Mouse (Mus musculus) heart, embryonic 12.5 days (tissue): ENCODE data around the gene Mrps9. TPM values are rescaled to one million over a fixed set of nuclear protein-coding genes. Genes with fewer than 3 reads are reported as not detected.

Experiments
- ATAC-seq: fragments of 200-750 bp; cut with Nextera tagmentation; 2 replicates; pipeline ENCODE4 v1.8.0; 2017; ENCODE audit warnings: moderate TSS enrichment, moderate library complexity; ENCODE audit not compliant: insufficient number of reproducible peaks, low FRiP score
- H3K27ac ChIP-seq: fragments of 300-500 bp; sonication (generic); 2 replicates; pipeline ENCODE4 v1.5.1; 2016; ENCODE audit warnings: mild to moderate bottlenecking, moderate library complexity; ENCODE audit not compliant: poor library complexity, severe bottlenecking
- H3K27me3 ChIP-seq: fragments of 300-500 bp; sonication (generic); replicated peaks from 2 replicates; pipeline ENCODE4 v1.6.1; 2016; ENCODE audit warnings: mild to moderate bottlenecking, moderate library complexity
- H3K36me3 ChIP-seq: fragments of 300-500 bp; sonication (generic); 2 replicates; pipeline ENCODE4 v1.6.1; 2016; ENCODE audit warnings: mild to moderate bottlenecking, moderate library complexity
- H3K4me1 ChIP-seq: fragments of 300-500 bp; sonication (generic); replicated peaks from 2 replicates; pipeline ENCODE4 v1.6.1; 2016; ENCODE audit warnings: mild to moderate bottlenecking
- H3K4me2 ChIP-seq: fragments of 300-500 bp; sonication (generic); 2 replicates; pipeline ENCODE4 v1.6.1; 2016; ENCODE audit warnings: mild to moderate bottlenecking, moderate library complexity
- H3K4me3 ChIP-seq: fragments of 300-500 bp; sonication (generic); 2 replicates; pipeline ENCODE4 v1.5.1; 2016; ENCODE audit warnings: mild to moderate bottlenecking
- H3K9ac ChIP-seq: fragments of 300-500 bp; sonication (generic); 2 replicates; pipeline ENCODE4 v1.6.1; 2016; ENCODE audit warnings: mild to moderate bottlenecking, moderate library complexity
- H3K9me3 ChIP-seq: fragments of 300-500 bp; sonication (generic); replicated peaks from 2 replicates; pipeline ENCODE4 v1.6.1; 2016; ENCODE audit warnings: mild to moderate bottlenecking, moderate library complexity
- WGBS: fragments of 180-500 bp; shearing (Covaris S2); methylation state at CpG from one replicate; pipeline ENCODE4 v1.1.7; 2016; 5-methylcytosine and 5-hydroxymethylcytosine counted together
- polyA plus RNA-seq: library from polyadenylated mRNA; unstranded; fragments of >200 nt; fragmentation: Nextera tagmentation; extraction: Ambion mirVana; gene quantifications from 2 replicates; pipeline ENCODE4 v1.2.1, GENCODE M21; 2016

Gene Mrps9
- polyA plus RNA-seq, 1 experiment from 2014 or later = 57.7 TPM

DNA sequence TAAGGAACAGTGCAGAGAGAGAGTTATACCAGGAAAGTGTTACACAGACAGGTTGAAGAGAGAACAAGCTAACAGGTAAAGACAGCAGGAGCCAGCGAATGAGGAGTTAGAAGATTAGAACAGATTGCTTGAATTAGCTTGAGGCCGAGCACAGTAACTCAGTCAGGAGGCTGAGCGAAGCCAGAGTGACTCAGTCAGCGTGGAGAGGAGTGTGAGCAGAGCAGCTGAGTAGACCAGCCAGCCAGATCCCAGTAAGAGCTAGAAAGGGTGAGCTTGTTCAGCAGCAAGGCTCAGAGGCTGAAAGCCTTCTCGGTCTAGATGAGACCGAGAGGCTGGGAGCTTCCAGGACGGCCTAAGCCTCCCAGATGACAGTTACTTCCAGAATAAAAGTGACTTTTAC, 55.7 kb downstream of the Mrps9 start:
- H3K4me3 ChIP-seq = no peak overlapping the region
- H3K9ac ChIP-seq = no peak overlapping the region
- 82% methylated on average over 7 of the region's 7 CpGs for WGBS
- no peaks in the 10 kb centered on the region for H3K27me3 ChIP-seq
- no peak overlapping the region for H3K4me2 ChIP-seq
- no peak for ATAC-seq
- H3K4me1 ChIP-seq = peaks cover 8% of the 10 kb centered on the region; the same call in 1 of the 2 replicates
- peaks cover 18% of the 10 kb centered on the region for H3K36me3 ChIP-seq
- no peak overlapping the region for H3K27ac ChIP-seq
- no peaks in the 10 kb centered on the region for H3K9me3 ChIP-seq

- Histone ChIP-seq H3K27me3 (no peaks in the 10 kb centered on the region), H3K4me3 (no peak overlapping the region), H3K27ac (no peak overlapping the region), H3K36me3 (peaks cover 18% of the 10 kb centered on the region), H3K4me2 (no peak overlapping the region), H3K9ac (no peak overlapping the region), H3K9me3 (no peaks in the 10 kb centered on the region), H3K4me1 (peaks cover 9% of the 10 kb centered on the region; the same call in 1 of the 2 replicates)
- WGBS = 74% methylated on average over 4 of the region's 4 CpGs
- ATAC-seq = no peak
These were observed 56.1 kb downstream of the Mrps9 start for GRCm38 (mm10) chr1:42907153-42907552.

DNA sequence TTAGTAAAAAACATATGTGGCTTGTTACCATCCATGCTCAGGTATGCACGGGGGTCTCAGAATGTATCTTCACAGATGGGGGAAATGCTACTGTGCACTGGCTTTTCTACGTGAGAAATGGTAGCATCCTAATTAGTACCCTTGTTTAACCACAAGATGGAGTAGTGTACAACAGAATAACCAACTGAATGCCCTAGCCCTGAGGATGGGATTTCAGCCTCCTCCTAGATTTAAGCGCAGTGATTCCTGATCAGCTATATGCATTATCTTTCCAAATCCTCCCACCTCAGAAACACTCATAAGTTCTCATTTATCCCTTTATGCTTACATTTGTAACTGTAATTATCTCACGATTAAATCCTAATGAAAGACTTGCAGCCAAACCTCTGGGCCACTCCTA, 64.0 kb downstream of the Mrps9 start:
- H3K27me3 ChIP-seq = no peaks in the 10 kb centered on the region
- no peaks in the 10 kb centered on the region for H3K36me3 ChIP-seq
- H3K9ac ChIP-seq = no peak overlapping the region
- no peak for ATAC-seq
- WGBS = 14% methylated on average over 4 of the region's 4 CpGs
- no peak overlapping the region for H3K4me2 ChIP-seq
- peaks cover 13% of the 10 kb centered on the region; the same call in 1 of the 2 replicates for H3K4me1 ChIP-seq
- no peak overlapping the region for H3K27ac ChIP-seq
- H3K4me3 ChIP-seq = no peak overlapping the region
- no peaks in the 10 kb centered on the region for H3K9me3 ChIP-seq

DNA sequence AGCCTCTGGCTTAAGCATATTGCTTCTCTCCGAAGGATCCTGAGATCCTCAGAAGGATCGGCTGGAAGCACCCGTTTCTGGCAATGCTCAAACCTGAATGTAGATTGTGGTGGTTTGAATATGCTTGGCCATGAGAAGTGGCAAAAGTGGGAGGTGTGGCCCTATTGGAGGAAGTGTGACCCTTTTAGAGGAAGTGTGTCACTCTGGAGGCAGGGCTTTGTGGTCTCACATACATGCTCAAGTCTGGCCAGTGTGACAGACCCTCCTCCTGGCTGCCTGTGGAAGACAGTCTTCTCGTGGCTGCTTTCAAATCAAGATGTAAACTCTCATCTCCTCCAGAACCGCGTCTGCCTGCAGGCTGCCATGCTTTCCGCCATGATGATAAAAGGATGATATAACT, 65.7 kb downstream of the Mrps9 start:
- Histone ChIP-seq H3K27ac (no peak overlapping the region), H3K4me2 (no peak overlapping the region), H3K4me1 (0 out of 2 replicates have a peak, but pooled peaks cover 5% of the 10 kb centered on the region), H3K9me3 (no peaks in the 10 kb centered on the region), H3K27me3 (no peaks in the 10 kb centered on the region), H3K9ac (no peak overlapping the region), H3K36me3 (no peaks in the 10 kb centered on the region), H3K4me3 (no peak overlapping the region)
- 81% methylated on average over 7 of the region's 7 CpGs for WGBS
- no peak for ATAC-seq

- H3K27ac ChIP-seq = no peak overlapping the region
- H3K4me1 ChIP-seq = no peaks in the 10 kb centered on the region
- peak overlapping the region; percentile 31 for H3K4me2 ChIP-seq
- 19% methylated on average over 4 of the region's 4 CpGs for WGBS
- no peak overlapping the region for H3K4me3 ChIP-seq
- 0 out of 2 replicates have a peak, but pooled peaks have one; percentile 39 for ATAC-seq
- no peaks in the 10 kb centered on the region for H3K36me3 ChIP-seq
- no peaks in the 10 kb centered on the region for H3K27me3 ChIP-seq
- no peaks in the 10 kb centered on the region for H3K9me3 ChIP-seq
- H3K9ac ChIP-seq = no peak overlapping the region
These were observed 66.9 kb downstream of the Mrps9 start for GRCm38 (mm10) chr1:42917908-42918307.

DNA sequence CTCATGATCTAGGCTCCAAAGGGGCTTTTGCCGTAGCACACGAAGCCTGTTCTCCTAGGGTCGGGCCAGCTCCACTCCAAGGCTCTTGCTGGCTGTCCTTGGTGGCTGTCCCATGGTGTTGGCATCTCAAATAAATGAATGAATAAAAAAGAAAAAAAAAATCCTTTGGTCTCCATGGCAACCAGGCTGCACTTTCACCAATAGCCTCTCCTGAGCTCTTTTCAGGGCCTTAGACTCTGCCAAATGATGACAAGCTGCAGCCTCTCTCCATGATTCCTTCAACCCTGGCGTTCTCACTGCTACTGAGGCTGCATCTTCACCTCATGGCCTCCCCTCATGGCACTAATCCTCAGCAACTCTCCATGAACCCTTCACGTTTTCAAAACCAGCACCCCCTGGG, 72.9 kb downstream of the Mrps9 start:
- H3K27me3 ChIP-seq = no peaks in the 10 kb centered on the region
- no peaks in the 10 kb centered on the region for H3K36me3 ChIP-seq
- ATAC-seq = no peak
- no peak overlapping the region for H3K4me2 ChIP-seq
- H3K9ac ChIP-seq = no peak overlapping the region
- H3K4me3 ChIP-seq = no peak overlapping the region
- H3K9me3 ChIP-seq = no peaks in the 10 kb centered on the region
- no peaks in the 10 kb centered on the region for H3K4me1 ChIP-seq
- H3K27ac ChIP-seq = no peak overlapping the region
- WGBS = 69% methylated on average over 5 of the region's 5 CpGs

- 79% methylated on average over 1 of the region's 1 CpGs for WGBS
- Histone ChIP-seq H3K4me2 (no peak overlapping the region), H3K9ac (no peak overlapping the region), H3K27me3 (no peaks in the 10 kb centered on the region), H3K27ac (no peak overlapping the region), H3K9me3 (no peaks in the 10 kb centered on the region), H3K4me3 (no peak overlapping the region), H3K36me3 (no peaks in the 10 kb centered on the region), H3K4me1 (no peaks in the 10 kb centered on the region)
- no peak for ATAC-seq
These were observed 82.6 kb downstream of the Mrps9 start for GRCm38 (mm10) chr1:42933613-42934012.

- Histone ChIP-seq H3K36me3 (no peaks in the 10 kb centered on the region), H3K9me3 (no peaks in the 10 kb centered on the region), H3K4me1 (0 out of 2 replicates have a peak, but pooled peaks cover under 1% of the 10 kb centered on the region), H3K4me2 (no peak overlapping the region), H3K9ac (no peak overlapping the region), H3K27ac (no peak overlapping the region), H3K4me3 (no peak overlapping the region), H3K27me3 (no peaks in the 10 kb centered on the region)
- WGBS = 72% methylated on average over 4 of the region's 4 CpGs
- ATAC-seq = no peak
These were observed 97.5 kb downstream of the Mrps9 start for GRCm38 (mm10) chr1:42948486-42948885.

GRCm38 (mm10) chr1:42952734-42953481, 101.9 kb downstream of the Mrps9 start, which contains the start of gene Gpr45:
TSS of gene Gpr45 (plus strand) at chr1:42952872.
- H3K4me1 ChIP-seq = 0 out of 2 replicates have a peak, but pooled peaks cover 3% of the 10 kb centered on the region
- H3K9me3 ChIP-seq = no peaks in the 10 kb centered on the region
- peak within 1 kb of the TSS; percentile 84 for H3K4me3 ChIP-seq
- peak within 1 kb of the TSS; percentile 94 for H3K4me2 ChIP-seq
- ATAC-seq = peak; percentile 83
- H3K27ac ChIP-seq = no peak within 1 kb of the TSS
- under 1% methylated on average over 64 of the region's 71 CpGs for WGBS
- no peaks in the 10 kb centered on the region for H3K36me3 ChIP-seq
- peak within 1 kb of the TSS; percentile 81 for H3K9ac ChIP-seq
- H3K27me3 ChIP-seq = no peaks in the 10 kb centered on the region

- whole genome bisulfite sequencing = 3% methylated on average over 16 of the region's 16 CpGs
- H3K36me3 ChIP-seq = no peaks in the 10 kb centered on the region
- H3K27ac ChIP-seq = no peak overlapping the region
- H3K4me1 ChIP-seq = 0 out of 2 replicates have a peak, but pooled peaks cover 3% of the 10 kb centered on the region
- no peaks in the 10 kb centered on the region for H3K9me3 ChIP-seq
- no peaks in the 10 kb centered on the region for H3K27me3 ChIP-seq
- peak overlapping the region; percentile 81 for H3K9ac ChIP-seq
- ATAC-seq = peak; percentile 42; the same call in 1 of the 2 replicates
- H3K4me3 ChIP-seq = peak overlapping the region; percentile 84
- peak overlapping the region; percentile 94 for H3K4me2 ChIP-seq
These were observed 102.4 kb downstream of the Mrps9 start for GRCm38 (mm10) chr1:42953482-42953822.
